Mouse (Mus musculus) embryo, embryonic 11 days (tissue): ENCODE data around the gene Aven.

Experiments
- DNase-seq: peaks from one replicate; pipeline ENCODE4 v3.0.0-alpha.2; 2015

The Aven gene

DNA sequence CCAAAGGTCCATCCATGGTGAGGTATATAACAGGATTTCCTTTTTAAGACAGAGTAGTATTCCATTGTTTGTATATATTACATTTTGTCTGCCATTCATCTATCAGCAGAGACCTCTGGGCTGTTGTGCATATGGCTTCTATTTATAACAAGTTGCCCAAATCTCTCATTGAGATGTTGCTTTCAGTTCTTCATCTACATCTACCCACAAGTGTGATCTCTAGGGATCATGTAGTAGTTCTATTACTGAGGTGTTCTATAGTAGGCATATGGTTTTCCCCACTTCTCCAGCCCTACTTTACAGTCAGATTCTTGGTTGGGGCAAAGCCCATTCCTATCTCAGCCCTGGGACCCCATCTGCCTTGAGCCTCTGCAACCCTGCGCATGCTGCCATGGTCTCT lies 72.3 kb downstream of the Aven start:
- no peak for DNase-seq

DNA sequence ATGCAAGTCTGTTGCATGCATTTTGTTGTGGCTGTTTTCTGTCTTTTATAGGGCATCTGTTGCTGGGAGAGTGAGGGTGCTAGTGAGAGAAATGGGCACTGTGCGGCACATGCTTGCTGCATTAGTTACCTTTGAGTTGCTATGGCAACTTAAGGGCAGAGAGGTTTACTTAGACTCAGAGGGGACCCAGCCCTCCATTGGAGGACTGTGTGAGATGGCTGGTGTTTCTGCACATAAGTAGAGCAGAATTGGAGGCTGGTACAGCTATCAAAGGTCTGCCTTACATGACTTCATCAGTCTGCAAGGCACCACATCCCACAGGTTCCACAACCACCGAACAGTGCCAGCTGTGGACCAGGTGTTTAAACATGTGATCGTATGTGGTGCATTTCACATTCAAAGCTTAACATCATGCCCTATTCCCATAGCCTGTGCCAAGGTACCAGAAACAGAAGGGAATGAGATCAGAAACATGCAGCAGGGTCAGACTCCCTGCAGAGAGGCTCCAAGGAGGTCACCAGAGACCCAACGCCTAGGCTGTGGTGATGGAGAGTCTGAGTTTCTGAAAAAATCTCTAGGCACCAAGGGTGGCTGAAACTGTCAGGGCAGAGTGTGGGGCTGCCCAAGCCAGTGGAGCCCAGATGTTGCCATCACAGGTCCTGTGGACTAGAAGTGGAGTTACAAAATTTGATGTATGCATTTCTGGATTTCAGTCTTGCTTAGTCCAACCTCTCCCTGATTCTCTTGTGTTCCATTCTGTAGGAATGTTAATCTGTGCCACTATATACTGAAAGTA lies 73.7 kb downstream of the Aven start:
- DNase-seq, result no peak

DNA sequence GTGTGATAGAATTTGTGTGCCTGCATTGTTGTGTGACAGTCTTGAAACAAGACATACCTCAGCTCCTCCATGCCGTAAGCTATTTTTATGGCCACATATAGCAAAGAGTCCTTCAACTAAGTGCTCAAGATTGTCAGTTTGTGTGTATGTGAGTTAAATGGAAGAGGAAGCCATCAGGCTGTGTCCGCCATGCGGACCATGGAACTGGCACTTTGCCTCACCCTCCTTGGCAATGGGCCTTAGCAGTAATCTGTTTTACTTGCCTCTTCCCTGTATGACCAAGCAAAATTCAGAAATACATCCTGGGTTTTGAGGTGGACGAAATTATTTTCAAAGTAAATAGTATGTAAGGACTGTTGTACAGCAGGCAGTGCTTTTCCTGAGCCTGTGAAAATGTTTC lies 75.0 kb downstream of the Aven start:
- DNase-seq, result no peak

DNA sequence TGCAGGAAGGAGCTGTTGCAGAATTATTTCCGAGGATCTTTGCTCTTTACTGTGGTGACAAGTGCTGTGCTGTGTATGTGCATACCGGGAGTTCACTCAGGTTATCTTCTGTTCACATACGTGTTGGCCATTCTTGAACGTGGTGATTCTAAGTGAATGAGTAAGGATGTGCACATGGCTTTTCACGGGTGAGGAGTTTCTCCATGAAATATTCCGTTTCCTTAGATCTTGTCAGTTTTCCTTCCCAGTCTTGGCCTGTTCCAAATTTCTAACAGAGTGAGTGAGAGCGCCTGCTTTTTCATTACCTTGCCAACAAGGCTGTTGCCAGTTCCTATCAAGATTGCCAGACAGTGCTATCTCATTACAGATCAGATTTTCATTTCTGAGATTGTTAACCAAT lies 98.2 kb downstream of the Aven start:
- DNase-seq, result no peak

DNA sequence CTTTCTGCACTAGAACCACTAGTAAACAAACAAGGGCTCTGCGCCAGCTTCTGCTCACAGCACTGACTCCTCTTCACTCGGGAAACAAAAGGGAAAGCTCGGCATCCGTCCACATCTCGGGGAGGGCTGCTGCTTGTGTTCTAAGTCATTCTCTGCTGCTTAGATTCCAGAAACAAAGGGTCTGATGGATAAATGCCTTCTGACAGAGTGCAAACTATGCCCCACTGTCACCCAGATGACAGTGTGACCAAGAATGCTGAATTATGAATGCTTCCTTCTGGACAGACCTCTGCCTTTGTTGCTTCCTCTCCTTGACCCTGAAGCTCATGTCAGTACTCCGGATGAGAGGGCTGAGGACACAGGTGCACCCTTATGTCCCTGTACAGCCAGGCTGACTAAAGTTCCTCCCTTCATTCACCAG lies 98.7 kb downstream of the Aven start:
- no peak for DNase-seq

DNA sequence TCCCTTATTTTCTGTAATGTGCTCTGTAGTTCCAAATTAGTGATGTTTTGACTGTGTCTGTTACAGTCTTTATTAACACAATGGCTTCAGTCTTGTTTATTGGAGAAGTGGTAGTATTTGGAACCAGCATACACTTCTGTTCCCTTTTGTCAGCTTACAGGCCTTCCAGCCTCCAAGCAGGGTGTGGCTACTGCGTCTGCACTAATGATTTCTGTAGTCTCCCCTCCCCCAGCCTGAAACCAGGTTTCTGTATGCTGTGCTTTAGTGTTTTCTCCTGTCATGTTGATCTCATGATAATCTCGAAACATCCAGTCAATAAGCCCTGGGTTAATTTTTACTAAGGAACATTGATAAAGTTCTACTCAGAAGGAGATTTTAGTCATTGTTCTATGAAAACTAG lies 100.6 kb downstream of the Aven start:
- DNase-seq, result no peak

DNA sequence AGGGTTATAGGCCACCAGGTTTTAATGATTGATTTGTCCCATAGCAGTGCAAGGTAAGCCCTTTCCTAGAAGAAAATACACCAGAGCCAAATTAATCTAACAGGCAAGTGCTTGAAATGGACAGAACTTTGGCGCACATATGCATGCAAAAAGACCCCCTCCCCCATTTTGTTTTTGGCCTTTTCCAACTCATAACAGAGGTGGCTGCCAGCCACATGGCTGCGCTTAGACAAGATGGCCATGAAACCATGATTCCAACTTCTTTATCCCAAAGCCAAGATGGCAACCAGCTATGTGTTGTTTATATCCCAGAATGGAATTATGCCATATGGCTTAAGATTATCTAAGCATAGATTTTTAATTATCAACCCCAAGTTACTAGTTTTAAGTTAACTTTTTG lies 101.0 kb downstream of the Aven start:
- DNase-seq, result no peak

DNA sequence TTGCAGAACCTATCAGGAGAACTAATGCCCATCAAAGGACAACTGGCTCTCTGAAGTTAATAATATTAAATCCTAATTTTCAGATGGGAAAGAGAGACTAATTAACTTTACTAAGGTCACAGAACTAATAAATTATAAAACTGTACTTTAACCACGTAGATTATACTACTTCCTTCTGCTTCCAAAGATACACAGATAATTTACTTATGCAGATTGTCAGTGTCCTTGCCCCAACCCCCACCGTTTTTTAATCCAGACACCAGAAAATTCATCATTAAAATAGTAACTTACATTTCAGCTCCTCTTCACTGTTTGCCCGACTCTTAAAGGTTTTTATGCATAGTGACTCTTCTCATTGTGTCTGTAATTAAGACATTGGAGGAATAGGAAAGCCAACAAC lies 103.0 kb downstream of the Aven start:
- no peak for DNase-seq

DNA sequence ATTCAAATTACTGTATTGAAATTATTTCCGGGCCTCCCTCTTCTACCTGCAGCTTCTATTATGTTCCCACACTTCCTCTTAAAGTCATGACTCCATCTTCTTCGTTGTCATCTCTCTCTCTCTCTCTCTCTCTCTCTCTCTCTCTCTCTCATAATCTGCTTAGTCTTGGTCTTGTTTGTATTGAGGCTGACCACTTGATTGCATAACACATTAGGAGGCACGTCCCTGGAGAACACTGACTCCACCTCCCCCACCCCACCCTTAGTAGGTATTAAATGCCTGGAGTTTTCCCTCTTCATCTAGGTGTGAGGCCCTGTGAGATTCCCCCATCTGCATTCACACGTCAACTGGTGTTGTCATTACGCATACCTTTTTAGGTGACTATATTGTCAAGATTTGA lies 103.7 kb downstream of the Aven start:
- DNase-seq, result no peak

DNA sequence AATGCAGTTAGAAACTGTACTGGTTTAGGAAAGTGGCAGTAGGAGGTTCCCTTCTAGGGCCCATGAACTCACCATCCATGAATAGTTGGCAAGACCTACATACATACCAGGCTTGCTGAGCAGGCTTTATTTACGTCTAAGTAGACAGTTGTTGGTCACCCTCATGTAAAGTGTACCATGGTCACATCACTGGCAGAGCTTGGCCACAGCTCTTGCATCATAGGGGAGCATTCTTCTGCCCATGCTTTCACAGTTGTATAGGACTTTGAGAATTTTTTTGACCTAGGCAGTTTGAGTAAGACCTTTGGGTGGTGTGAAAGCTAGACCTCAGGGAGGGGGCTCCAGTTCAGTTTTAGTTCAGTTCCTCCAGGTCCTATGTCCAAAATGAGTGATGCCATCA lies 104.3 kb downstream of the Aven start:
- DNase-seq, result no peak

DNA sequence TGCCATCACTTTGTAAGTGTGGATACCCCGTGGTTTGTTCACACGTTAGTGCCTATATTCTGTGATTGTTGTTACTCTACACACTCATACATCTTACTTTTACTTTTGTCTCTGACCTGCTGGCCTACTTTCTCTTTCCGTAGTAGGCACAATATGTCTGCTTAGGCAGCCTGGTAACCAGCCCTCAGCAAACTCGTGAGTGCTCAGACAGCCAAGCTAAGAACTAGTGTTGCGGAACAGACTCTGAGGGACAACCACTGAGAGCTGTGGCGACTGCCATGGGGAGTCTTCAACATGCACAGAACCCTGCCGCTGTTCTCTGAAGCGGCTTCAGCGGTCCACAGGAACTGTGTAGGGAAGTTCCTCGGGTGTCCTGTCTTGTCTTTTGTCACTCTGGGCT lies 107.5 kb downstream of the Aven start:
- no peak for DNase-seq

DNA sequence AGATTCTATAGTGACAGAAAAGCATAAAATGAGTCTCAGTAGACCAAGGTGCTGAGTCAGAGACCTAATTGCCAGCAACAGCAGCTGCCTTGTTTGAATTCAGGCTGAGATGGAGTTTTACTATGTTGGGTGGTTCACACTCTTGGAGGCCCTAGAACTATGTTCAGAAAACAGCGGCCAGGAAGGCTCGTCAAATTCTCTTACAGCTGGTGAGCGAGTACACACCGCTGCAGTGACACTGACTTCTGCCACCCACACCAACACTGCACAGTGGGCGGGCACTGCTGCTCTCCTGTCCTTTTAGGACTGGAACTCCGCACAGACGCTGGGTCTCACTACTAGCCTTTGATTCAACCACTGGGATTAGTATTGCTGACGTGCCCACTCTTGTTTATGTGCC lies 109.7 kb downstream of the Aven start:
- no peak for DNase-seq

DNA sequence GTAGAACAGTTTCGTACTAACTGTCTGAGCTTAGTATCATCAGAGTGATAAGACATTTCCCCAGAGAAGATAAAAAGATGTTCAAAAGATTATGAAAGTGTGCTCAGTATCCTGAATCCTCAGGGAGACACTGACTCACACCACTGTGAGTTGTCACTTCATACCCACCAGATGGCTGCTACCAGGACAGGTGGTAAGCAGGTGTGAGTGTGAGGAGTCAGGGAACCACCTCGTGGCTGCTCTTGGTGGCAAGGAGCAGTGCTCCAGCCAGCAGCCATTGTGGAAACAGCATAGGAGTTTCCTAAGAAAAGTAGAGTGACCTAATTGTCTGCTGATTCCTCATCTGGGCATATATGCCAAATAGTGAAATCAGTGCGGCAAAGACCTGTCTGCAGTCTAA lies 113.8 kb downstream of the Aven start:
- no peak for DNase-seq

DNA sequence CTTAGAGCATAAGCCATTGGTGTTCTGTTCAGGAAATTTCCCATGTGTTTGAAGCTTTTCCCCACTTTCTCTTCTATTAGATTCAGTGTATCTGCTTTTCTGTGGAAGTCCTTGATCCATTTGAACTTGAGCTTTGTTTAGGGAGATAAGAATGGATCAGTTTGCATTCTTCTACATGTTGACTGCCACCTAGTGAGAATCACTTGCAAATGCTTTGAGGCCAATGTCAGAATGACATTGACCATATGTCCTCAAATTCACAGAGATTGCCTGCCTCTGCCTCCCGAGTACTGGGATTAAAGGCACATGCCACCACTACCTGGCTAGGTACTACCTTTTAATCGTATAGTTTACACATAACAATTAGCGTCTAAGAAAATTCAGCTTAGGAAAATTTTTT lies 119.9 kb downstream of the Aven start:
- peak; percentile 19 for DNase-seq

DNA sequence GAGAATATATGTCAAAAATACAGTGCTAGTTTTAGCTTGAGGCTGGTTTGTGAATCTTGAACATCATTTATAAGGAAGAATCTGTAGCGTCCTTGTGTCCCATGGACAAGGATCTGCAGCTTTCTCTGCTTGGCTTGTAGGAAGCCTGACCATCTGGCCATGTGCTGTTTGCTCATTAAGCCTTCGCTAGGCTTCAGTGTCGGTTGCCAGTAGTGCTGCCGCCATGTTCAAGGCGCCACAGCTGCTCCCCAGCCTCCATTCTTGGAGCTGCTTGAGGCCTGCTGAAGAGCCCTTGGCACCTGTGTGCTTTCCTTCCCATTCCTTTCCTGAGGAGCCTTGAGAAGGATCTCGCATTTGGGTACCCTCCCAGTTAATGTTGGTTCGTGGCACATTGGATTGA lies 121.6 kb downstream of the Aven start:
- no peak for DNase-seq

DNA sequence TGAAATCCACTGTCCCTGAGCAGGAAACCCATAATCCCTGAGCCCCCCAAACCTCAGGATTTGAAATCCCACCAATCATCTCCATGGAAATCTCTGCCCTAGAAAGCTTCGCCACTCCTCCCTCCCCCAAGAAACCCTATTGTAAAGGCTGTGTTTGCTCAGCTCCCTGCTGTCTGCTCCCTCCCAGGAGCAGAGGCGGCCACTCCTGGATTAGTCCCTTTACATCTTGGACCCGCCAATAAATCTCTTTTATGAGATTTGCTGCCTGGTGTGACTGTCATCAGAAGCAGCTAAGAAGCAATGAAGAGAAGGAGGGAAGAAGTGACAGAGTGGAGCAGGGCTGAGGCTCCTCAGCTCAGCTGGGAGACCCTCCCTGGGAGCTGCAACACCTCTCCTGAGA lies 124.4 kb downstream of the Aven start:
- DNase-seq, result peak; percentile 17

DNA sequence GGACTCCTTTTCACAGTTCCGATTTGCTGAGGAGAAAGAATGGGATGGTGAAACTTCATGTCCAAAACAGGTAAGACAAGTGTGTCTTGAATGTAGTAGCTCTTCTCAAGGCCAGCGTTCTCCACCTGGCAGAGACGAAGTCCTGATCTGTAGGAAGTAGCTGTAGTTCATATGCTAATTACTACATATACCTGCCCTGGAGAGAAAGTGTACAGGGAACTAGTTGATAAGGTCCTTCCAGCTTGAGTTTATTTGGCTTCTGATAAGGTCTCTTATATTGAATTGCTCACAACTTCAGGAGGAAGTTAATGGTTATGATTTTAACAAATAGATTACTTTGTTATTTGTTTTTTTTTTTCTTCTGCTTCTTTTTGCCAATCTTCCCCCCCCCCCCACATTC lies 132.4 kb downstream of the Aven start:
- DNase-seq, result no peak

DNA sequence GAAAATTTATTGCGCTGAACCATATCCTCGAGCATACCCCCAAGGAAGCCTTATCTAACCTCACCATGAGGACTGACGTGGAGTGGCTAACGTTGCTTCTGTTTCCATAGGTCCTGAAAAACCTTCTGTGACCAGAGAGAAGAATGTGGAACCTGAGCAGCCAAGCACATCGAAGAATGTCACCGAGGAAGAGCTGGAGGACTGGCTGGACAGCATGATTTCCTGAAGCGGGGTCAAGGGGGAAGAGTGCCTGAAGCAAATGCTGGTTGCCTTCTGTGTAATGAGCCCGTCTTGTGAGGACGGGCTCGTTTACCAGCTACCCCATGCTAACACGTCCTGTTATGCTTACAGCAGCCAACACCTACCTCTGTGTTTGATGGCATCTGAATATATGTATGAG lies 137.9 kb downstream of the Aven start:
- DNase-seq, result no peak

DNA sequence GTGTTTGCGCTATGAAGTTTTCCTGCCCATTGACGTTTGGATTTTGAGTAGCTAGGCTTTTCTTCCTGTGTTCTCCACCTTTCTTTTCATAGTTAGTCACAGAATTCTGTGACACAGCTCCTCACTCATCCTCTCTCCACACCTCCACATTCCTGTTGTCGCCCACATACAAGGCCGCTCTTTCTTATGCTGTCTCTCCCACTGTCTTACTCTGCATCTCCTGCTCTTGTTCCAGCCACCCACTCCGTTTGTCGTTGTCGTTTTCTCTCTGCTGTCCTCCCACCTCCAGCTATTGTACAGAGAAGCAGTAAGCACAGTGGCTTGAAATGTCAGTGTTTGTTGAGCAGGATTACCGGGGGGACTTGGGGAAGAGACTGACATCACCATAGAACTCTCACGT lies 139.8 kb downstream of the Aven start:
- DNase-seq, result no peak

DNA sequence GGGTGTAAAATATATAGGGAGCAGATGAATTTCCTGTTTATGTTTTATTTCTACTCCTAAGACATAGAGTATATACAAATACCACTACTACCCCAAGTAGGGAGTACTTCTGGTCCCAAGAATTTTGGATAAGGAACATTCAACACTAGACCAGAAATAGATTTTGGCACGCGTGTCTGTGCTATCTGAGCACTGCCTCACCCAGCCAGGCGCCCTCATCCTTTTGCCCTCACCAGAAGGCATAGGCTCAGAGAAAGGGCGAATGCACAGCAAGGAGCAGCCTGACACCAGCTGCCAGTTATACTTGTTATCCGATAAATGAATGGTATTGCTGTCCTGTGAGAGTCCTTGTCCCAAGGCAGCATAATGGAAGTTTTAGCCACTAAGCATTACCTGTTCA lies 144.4 kb downstream of the Aven start:
- DNase-seq, result no peak

DNA sequence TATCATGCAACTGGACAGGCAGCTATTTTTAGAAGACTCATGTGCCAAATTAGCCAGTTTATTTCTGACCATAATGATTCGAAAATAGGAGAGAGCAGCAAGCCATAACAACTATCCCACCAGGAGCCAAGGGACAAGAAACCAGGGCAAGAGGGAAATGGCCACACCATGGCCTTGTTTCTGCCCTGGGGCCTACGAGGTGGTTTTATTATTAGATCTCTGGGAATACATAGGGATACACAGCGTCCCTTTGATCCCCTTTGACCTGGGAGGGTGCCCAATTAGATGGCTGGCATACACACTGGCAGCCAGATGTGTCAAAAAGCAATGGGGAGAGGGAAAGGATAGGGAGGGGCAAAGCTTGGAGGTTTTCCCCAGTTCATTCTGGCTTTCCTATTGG lies 161.1 kb downstream of the Aven start:
- no peak for DNase-seq

DNA sequence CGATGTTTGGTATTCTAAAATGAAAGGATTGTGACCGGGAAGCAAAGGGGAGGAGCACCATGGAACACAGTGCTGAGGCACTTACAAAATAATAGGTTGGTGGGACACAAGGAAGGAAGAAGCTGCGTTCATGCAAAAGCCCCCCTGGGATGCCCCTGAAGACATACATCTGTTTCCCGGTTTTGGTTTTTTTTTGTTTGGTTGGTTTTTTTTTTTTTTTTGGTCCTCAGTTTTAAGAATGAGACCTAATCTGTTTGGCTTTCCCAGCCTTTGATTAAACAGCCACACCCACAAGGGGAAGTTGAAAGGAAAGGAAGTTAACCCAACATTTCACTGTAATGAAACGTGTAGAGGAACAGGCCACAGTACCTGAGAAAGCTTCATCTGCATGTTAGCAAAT lies 163.4 kb downstream of the Aven start:
- DNase-seq, result no peak

DNA sequence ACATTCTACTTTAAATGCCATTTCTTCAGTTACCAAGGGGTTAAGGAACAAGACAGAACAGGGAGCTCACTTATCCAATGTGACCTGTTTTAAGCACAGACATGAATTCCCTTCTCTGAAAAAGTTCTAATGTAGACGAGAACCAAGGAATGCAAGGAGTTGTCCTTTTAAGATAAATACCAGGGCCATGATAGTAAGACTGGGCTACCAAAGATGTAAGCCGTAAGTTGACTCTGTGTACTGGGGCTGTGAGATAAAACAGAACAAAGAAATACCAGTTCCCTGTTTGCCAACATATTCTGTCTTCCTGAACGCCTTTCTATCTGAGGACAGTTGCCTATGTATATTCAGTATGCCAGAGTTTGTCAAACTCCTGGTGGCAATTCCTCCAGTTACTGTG lies 176.7 kb downstream of the Aven start:
- DNase-seq, result no peak

DNA sequence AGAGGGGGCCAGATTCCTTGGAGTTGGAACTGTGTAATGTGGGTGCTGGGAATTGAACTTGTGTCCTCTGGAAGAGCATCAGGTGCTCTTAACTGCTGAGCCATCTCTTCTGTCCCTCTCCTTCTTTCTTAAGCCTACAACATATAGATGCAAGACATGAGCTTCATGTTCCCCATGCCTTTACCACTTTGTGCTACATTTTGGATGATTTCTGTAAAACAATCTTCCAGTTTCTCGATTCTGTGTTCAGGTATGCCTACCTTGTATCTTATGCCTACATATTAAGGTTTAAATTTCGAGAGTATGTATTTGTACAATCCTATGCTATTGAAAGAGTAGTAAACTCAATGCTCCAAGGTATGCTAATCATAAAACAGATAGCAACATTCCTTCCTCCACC lies 183.4 kb downstream of the Aven start:
- no peak for DNase-seq

DNA sequence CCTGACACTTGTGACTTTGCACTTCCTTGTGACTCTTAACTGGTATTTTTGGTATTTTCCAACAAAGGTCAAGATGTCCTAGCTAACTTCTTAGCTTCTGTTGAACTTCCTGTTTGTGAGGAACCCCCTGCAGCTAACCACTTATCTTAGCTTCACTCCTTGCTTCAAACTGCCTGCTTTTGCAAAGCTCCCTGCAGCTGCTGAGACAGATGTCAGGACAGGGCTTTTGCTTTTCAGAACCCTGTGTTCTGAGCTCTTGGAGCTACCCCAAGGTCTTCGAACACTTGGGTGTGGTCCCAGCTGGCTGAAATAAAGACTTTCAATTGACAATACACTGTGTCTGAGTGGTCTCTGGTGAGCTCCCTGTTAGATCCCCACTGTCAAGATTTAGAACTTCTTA lies 184.0 kb downstream of the Aven start:
- no peak for DNase-seq

DNA sequence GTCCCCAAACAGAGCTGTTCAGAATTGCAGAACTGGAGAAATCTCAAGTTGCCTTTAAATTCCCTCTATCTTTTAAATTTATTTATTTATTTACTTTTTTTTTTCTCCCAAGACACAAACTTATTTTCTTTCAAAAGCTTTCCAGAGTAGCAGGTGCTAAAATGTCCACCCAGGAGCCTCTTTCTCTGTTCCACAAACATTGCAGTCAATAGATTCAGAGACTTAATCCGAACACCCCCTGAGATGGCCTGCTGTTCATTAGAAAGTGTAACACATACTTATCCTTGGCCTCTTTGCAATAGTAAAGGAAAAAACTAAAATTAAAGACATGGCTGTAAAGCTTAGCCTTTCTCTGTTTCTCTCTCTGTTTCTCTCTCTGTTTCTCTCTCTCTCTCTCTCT lies 184.5 kb downstream of the Aven start:
- DNase-seq, result no peak
